Mouse (Mus musculus): ENCODE data around the gene Stxbp2.

Gene Stxbp2

GRCm38 (mm10) chr8:3628014-3628413, 2.7 kb upstream of the Stxbp2 start:
- in situ Hi-C loops (cut with MboI, MseI): loop anchor here in 1 of 2 experiments (10.0 kb wide), 1 partner anchor 123 kb away; the partner anchor contains the start of gene Mcoln1

GRCm38 (mm10) chr8:3631478-3631875, 722 bp downstream of the Stxbp2 start:
- in situ Hi-C loops (cut with MboI, MseI): loop anchor here (5.0 to 10.0 kb wide), 4 partner anchors 41 to 1043 kb away; partner anchors contain the start of genes Evi5l (in 1 of the 2), Fcor (in 1 of the 2), Gm49320 (in 1 of the 2) and Map2k7 (in 1 of the 2)

- in situ Hi-C loops (cut with MboI, MseI): no loop called here
These were observed 15.0 kb downstream of the Stxbp2 start for GRCm38 (mm10) chr8:3645804-3646203.

- in situ Hi-C loops (cut with MboI, MseI): no loop called here
These were observed 16.2 kb downstream of the Stxbp2 start for GRCm38 (mm10) chr8:3646824-3647531.

- in situ Hi-C loops (cut with MboI, MseI): no loop called here
These were observed 16.8 kb downstream of the Stxbp2 start for GRCm38 (mm10) chr8:3647561-3647960.

GRCm38 (mm10) chr8:3648268-3648667, 17.5 kb downstream of the Stxbp2 start:
- in situ Hi-C loops (cut with MboI, MseI): no loop called here

- in situ Hi-C loops (cut with MboI, MseI): no loop called here
These were observed 18.2 kb downstream of the Stxbp2 start for GRCm38 (mm10) chr8:3648990-3649389.

GRCm38 (mm10) chr8:3652845-3653244, 22.1 kb downstream of the Stxbp2 start:
- in situ Hi-C loops (cut with MboI, MseI): no loop called here

GRCm38 (mm10) chr8:3654726-3655508, 24.2 kb downstream of the Stxbp2 start:
- in situ Hi-C loops (cut with MboI, MseI): no loop called here

- in situ Hi-C loops (cut with MboI, MseI): no loop called here
These were observed 24.8 kb downstream of the Stxbp2 start, which contains the start of gene Retn for GRCm38 (mm10) chr8:3655526-3655925. Gene Retn, plus strand, starts transcription at chr8:3655770.

- in situ Hi-C loops (cut with MboI, MseI): no loop called here
These were observed 26.1 kb downstream of the Stxbp2 start for GRCm38 (mm10) chr8:3656725-3657381.

- in situ Hi-C loops (cut with MboI, MseI): loop anchor here in 1 of 2 experiments (5.0 kb wide), 1 partner anchor 389 kb away; no protein-coding TSS in a partner anchor
These were observed 30.1 kb downstream of the Stxbp2 start for GRCm38 (mm10) chr8:3660889-3661288.

GRCm38 (mm10) chr8:3664405-3664804, 33.6 kb downstream of the Stxbp2 start:
- in situ Hi-C loops (cut with MboI, MseI): loop anchor here in 1 of 2 experiments (5.0 kb wide), 1 partner anchor 392 kb away; no protein-coding TSS in a partner anchor

GRCm38 (mm10) chr8:3665507-3665906, 34.8 kb downstream of the Stxbp2 start, which contains the start of gene Mcemp1:
Gene Mcemp1, plus strand, starts transcription at chr8:3665754.
- in situ Hi-C loops (cut with MboI, MseI): no loop called here

- in situ Hi-C loops (cut with MboI, MseI): loop anchor here (5.0 kb wide), 3 partner anchors 33 to 203 kb away; partner anchors contain the start of genes Pex11g (in 1 of the 2) and Stxbp2 (in 1 of the 2)
These were observed 39.6 kb downstream of the Stxbp2 start for GRCm38 (mm10) chr8:3670388-3670787.

GRCm38 (mm10) chr8:3671980-3672491, 41.3 kb downstream of the Stxbp2 start, which contains the start of gene Fcor:
Gene Fcor, minus strand, starts transcription at chr8:3672362.
- in situ Hi-C loops (cut with MboI, MseI): loop anchor here (5.0 kb wide), 3 partner anchors 35 to 205 kb away; partner anchors contain the start of genes Pex11g (in 1 of the 2) and Stxbp2 (in 1 of the 2)

- in situ Hi-C loops (cut with MboI, MseI): loop anchor here (5.0 kb wide), 4 partner anchors 37 to 317 kb away; partner anchors contain the start of genes Pex11g (in 2 of the 2) and Stxbp2 (in 1 of the 2)
These were observed 43.9 kb downstream of the Stxbp2 start for GRCm38 (mm10) chr8:3674671-3675070.

GRCm38 (mm10) chr8:3676131-3676992, 45.6 kb downstream of the Stxbp2 start, which contains the start of gene Trappc5:
Gene Trappc5, plus strand, starts transcription at chr8:3676299.
- in situ Hi-C loops (cut with MboI, MseI): loop anchor here (5.0 kb wide), 2 partner anchors 209 to 319 kb away; partner anchors contain the start of gene Pex11g (in 1 of the 2)

- in situ Hi-C loops (cut with MboI, MseI): loop anchor here (5.0 kb wide), 2 partner anchors 210 to 320 kb away; partner anchors contain the start of gene Pex11g (in 1 of the 2)
These were observed 46.3 kb downstream of the Stxbp2 start for GRCm38 (mm10) chr8:3676993-3677579.

Data from T-helper 17 cell (primary cell).